Mouse (Mus musculus): ENCODE data around the gene Dach1.

The Dach1 gene

DNA sequence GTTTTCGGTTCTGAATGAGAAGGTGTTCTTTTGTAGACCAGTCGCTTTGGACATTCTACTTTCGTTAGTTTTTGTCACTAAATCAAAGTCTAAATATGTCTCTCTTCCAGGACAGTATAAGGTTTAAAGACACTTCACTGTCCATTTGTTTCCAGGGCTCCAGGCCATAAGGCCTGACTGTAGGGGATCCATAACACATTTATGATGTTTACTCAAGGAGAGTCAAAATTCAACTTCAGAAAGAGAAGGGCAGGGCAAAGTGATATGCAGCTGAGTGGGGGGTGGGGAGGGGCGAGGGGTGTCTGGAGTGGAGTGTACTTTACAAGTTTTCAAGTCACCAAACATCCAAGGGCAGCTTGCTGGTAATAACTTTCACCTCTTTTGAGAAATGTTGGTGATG, 146.0 kb downstream of the Dach1 start:
- no peak for DNase-seq

- no peak for DNase-seq
Measured at GRCm38 (mm10) chr14:98014053-98014452, 155.5 kb downstream of the Dach1 start.

DNA sequence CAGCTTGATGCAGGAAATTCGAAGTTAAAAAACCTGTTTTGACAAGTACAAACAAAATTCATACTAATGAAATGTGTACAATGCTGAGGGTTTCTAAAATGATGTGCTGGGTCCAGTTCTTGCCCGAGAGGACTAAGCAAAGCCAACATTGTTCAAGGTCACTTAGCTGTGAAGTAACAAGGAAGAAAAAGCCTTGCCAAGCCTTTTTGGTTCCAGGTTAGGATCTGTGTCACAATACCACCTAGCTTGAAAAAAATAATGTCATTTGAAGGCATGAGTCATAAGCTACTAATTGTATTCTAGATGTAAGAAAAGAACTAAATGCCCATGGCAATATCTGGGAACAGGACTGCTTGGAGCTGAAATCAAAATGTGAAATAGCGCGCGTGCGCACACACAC, 161.1 kb downstream of the Dach1 start:
- no peak for DNase-seq

- no peak for DNase-seq
Measured at GRCm38 (mm10) chr14:98002021-98002680, 167.4 kb downstream of the Dach1 start.

- no peak for DNase-seq
Measured at GRCm38 (mm10) chr14:97998584-97998983, 171.0 kb downstream of the Dach1 start.

GRCm38 (mm10) chr14:97983251-97983650, 186.3 kb downstream of the Dach1 start:
- no peak for DNase-seq

DNA sequence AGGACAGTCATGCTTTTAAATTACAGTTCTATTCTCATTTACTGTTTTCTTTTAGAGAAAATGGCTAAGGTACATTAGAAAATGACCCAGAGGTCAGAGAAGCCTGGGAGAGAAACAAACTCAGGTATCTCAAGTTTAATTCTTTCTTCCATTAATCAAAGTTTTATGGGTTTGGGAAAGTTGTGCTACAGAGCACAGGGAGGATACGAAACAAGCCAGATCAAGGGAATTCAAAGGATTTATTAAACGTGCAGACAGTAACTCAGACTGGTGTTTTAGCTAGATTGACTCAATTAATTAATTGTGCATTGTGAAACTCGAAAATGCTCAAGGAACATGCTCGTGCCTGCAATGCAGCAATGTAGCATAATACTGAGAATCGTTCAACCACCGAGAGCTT, 186.9 kb downstream of the Dach1 start:
- no peak for DNase-seq

DNA sequence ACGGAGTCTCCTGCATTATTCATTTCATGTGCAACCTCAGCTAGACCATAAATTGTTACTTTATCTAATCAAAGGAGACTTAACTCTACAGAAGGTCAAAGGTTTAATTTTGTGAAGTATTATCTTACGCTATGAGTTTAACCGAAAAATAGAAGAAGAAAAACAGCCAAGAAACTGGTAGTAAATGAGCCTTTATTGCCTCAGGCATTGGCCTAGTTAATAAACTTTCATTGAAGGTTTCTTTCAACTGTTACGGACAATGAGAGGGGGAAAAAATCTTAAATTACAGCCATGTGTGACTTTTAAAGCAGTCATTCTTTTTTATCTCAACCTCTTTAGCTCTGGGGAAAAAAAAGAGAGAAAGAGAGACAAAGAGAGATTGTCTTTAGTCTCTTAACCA, 188.7 kb downstream of the Dach1 start:
- DNase-seq: no peak

- no peak for DNase-seq
Measured at GRCm38 (mm10) chr14:97976091-97976490, 193.5 kb downstream of the Dach1 start.

DNA sequence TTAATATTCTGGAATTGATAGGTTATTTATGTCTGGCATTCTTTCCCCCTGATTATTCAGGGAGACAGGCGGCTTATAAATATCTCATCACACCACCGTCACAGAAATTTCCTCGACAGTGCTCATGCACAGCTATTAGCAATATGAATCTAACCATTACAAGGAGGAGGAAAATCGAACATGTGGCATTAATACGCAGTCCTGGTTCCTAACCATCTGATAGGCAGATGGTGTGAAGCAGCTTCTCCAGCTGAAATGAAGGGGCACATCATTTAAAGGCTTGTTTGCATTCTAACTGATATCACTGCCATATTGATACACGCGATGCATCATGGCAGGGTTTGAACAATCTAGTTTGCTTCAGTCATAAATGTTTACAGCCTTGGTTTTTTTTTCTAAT, 194.1 kb downstream of the Dach1 start:
- no peak for DNase-seq

GRCm38 (mm10) chr14:97964543-97965069, 205.0 kb downstream of the Dach1 start:
- DNase-seq: no peak

GRCm38 (mm10) chr14:97963624-97964023, 205.9 kb downstream of the Dach1 start:
- DNase-seq: no peak

DNA sequence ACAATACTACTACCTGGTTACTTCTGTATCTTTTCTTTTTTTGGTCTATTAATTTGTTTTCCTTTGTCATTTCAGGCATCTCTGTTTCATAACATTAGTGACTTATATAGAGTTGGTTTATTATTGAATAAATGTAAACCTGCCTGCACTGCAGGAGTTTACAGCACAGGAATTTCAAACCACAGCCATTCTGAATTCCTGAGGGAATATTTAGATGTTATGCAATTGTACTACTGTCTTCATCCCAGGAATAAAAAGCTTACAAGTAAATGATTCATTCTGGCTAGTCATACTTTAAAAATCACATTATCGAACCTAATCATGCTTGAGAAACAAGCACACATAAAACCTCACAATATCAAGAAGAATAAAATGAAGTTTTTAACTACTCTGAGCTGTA, 213.2 kb downstream of the Dach1 start:
- no peak for DNase-seq

DNA sequence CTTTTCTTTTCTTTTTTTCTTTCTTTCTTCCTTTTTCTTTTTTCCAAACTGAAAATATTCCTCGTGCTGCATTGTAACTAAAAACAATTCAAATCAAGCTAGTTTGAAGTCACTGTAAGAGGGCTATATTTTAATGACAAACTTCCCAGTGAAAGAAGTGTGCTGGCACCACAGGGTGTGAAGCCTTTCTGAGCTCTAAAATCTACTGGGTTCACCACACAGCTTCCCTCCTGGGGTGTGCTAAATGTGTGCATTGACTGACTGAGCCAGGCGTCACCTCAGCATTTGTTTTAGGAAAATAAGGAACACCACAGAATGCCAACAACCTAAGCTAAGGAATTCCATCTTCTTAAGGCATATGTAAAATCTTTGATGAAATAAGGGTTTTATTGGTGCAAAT, 224.1 kb downstream of the Dach1 start:
- DNase-seq: no peak

DNA sequence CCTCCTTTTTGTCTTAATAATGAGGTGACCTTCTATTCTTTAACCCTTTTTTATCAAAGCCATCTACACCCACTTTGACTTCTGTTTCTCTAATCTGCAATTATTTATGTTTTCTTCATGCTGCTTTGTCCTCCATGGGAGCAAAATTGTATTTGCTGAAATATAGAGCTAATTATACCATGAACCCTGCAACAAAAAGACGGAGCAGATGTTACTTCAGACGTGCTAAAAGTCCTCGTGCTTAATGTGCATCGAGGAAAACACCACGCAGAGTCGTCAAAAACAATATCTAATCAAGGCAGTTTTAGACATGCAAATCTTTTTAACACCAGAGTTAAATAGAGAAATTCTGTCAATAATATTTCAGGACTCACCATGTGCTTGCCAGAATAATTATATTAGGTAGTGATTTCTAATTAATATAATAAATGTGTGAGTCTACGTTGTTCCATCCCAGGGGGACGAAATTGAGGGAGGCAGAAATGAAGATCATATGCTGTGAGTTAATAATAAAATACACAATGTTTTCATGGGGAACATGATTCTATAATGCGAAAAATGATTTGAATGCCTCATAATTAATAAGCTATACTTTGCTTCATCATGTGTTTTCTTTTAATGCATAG, 224.8 kb downstream of the Dach1 start:
- no peak for DNase-seq

- no peak for DNase-seq
Measured at GRCm38 (mm10) chr14:97942361-97942760, 227.2 kb downstream of the Dach1 start.

GRCm38 (mm10) chr14:97896622-97897021, 272.9 kb downstream of the Dach1 start:
- DNase-seq: no peak

- DNase-seq: no peak
Measured at GRCm38 (mm10) chr14:97881976-97882375, 287.6 kb downstream of the Dach1 start.

GRCm38 (mm10) chr14:97871001-97871400, 298.6 kb downstream of the Dach1 start:
- DNase-seq: no peak

DNA sequence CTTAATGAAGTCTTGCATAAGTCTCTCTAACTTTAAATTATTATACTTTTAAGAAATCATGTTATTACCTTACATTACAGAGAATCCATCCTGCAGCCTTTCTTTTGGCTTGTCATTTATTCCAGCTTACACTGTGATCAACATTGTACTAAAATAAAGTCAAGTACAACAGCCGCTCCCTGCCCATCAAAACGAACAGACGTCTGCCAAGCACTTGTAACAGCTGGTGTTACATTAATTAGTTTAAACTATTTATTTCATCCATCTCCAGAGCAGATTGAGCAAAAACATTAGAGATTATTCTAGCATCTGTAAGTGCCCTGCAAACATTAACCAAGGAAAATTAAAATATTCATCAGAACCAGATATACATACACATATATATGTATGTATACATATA, 311.2 kb downstream of the Dach1 start:
- DNase-seq: no peak

GRCm38 (mm10) chr14:97857276-97857675, 312.3 kb downstream of the Dach1 start:
- no peak for DNase-seq

GRCm38 (mm10) chr14:97855345-97855744, 314.2 kb downstream of the Dach1 start:
- DNase-seq: no peak

- DNase-seq: no peak
Measured at GRCm38 (mm10) chr14:97850486-97850885, 319.1 kb downstream of the Dach1 start.

DNA sequence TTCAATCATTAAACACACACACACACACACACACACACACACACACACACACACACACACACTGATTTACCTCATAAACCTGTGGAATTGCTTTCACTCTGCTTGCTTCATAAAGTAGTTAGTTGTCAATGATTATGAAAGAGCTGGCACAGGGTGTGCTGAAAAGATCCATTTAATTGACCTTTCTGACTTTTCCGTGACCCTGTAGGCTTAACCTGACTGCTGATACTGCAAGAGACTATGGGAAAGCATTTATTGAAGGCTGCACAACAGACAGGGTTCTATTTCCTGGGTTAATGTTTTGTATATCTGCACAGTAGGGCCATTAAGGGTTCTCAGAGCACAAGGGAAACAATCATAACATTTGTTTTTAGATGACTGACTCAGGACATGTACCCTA, 321.9 kb downstream of the Dach1 start:
- no peak for DNase-seq

- DNase-seq: no peak
Measured at GRCm38 (mm10) chr14:97839275-97839674, 330.3 kb downstream of the Dach1 start.
